Mouse (Mus musculus) liver, adult 2 months (tissue): ENCODE results near the gene Gm28230.

Source experiments
- CTCF ChIP-seq: fragments of 200-500 bp; IDR thresholded peaks from 2 replicates; pipeline ENCODE4 v1.5.1; 2011; ENCODE audit warnings: low read depth, low read length, control low read depth
- POLR2A ChIP-seq: fragments of 200-500 bp; IDR thresholded peaks from 2 replicates; pipeline ENCODE4 v1.6.1; 2011; ENCODE audit warnings: low read length, control low read depth; ENCODE audit not compliant: insufficient read depth; ENCODE audit errors: extremely low read depth

DNA sequence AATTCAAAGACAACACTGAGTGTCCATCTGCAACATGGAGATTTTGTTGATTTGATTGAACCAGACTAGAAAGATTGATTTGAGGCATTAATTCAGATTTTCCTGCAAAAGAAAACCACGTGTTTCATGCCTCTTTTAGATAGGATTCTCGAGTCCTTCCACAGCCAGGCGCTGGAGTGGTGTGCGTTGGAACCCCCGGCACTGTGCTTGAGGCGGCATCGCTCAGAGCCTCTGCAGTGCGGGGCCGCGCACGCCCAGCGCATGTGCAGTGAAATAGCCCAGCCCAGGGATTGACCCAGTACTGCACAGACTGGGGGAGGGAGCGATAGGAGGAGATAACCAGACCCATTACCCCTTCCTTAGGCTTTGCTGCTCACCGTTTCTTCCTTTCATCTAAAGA lies 11.6 kb upstream of the Gm28230 start:
- no peak for TF ChIP-seq CTCF
- no peak for TF ChIP-seq POLR2A
